Comparison of ENCODE assay signal across 11 mouse cellular contexts in the genomic region with DNA sequence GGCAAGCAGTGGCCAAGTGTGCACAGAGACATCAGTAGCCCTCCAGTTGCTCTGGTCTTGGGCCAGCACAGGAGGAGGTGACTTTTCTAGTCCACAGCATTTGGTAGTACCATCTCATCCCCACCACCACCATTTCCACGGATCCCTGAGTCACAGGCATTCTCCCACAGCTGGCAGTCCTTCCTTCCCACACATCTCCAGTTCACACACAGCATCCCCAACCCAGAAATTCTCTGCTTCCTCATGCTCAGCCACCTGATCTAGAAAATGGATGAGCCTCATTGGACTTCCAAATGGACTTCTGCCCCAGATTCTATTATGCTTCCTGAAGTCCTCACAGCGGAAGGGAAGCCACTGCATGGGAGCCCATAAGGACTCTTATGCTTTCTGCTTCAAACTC.
"Had no signal": no experiment of that assay in that cellular context is flagged by ENCODE, and none has a peak within 500 bp of the region (broad histone marks: within the 10 kb centered on the region; RNA-seq: fewer than 3 reads in every experiment).

No protein-coding gene starts in this region.

- H3K4me1 ChIP-seq: stomach, embryonic 15.5 days had no signal

- H3K27ac ChIP-seq: intestine, embryonic 15.5 days; liver, embryonic 15.5 days; midbrain, embryonic 13.5 days; stomach, embryonic 15.5 days had no signal

- DNase-seq: kidney, adult 18-20 months; kidney, postnatal 10 days; kidney, postnatal 4 days; lung, adult 2 months; lung, postnatal 36 days; thymus, adult 2 months; thymus, postnatal 25 days had no signal

- H3K4me3 ChIP-seq: intestine, embryonic 15.5 days; liver, embryonic 15.5 days; midbrain, embryonic 13.5 days; stomach, embryonic 15.5 days had no signal
